Mouse (Mus musculus) kidney, adult 18-20 months (tissue): ENCODE measurements around the gene Ctf2.
"Not testable (repeated sequence)": the region's sequence is repeated elsewhere in the genome, so short reads cannot be mapped to it uniquely, and the experiment has no call there.

Experiments used
- DNase-seq: peaks from one replicate; pipeline ENCODE4 v3.0.0; 2021

Ctf2 gene

DNA sequence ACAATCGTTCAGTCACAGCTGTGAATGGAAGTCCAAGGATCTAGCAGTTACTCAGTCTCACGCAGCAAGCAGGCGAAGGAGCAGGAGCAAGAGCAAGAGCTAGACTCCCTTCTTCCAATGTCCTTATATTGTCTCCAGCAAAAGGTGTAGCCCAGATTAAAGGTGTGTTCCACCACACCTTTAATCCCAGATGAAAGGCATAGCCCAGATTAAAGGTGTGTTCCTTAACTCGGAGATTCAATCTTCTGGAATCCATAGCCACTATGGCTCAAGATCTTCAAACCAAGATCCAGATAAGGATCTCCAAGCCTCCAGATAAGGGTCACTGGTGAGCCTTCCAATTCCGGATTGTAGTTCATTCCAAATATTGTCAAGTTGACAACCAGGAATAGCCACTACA, at the start of gene Ctf2:
Gene Ctf2, minus strand, starts transcription at position 101 of the 400 bp plus-strand sequence.
- DNase-seq = not testable (repeated sequence)

GRCm38 (mm10) chr7:127778350-127778749, 46.4 kb upstream of the Ctf2 start:
- no peak for DNase-seq

DNA sequence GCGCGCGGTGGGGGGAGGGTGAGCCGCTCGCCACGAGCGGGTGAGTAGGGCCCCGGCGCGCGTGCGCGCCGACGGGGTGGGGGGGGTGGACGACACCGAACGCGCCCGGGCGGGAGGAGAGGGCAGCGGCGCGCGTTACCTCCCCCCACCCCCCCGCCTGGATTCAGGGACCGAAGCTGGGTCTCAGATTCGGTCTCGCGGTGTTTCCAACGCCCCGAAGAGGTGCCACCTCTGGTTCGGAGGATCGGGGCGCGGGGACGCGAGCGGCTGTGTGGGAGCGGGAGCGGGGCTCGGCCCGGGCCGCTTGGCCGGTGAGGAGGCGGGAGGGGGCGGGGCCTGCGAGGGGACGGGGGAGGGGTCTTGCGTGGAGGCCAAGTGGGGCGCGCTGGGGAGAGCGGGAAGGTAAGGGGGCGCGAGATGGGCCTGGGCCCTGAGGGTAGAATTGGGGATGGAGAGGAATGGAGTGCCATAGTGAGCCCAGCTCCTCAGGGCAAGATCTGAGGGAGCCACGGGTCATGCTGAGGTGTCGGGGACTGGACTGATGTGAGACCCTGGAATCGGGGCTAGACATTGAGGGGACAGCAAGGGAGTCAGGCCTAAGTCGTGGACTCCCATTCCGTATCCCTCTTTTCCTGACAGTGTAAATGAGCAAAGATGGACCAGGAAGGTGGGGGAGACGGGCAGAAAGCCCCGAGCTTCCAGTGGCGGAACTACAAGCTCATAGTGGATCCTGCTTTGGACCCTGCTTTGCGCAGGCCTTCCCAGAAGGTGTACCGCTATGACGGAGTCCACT, 45.7 kb upstream of the Ctf2 start:
- DNase-seq = peak; percentile 71

GRCm38 (mm10) chr7:127776878-127777473, 45.0 kb upstream of the Ctf2 start:
- DNase-seq = peak; percentile 98

DNA sequence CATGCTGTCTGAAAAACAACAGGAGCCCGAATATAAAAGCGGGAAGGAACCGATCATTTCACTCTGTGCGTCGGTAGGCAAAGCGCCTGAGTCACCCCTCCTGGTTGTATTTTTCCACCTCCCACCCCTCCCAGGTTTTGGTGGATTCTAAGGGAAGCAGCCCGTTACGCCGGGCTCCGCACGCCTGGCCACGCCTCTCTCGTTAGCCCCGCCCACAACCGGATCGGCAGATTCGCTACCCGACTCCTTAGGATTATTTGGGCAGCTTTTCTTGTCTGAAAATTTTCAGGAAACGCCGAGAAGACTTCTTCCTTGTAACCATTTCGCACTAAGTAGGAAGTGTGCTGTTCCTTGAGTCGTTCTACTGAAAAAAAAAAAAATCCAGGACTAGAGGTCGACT, 44.5 kb upstream of the Ctf2 start, which contains the start of gene Setd1a:
Gene Setd1a, plus strand, starts transcription at position 245 of the 400 bp plus-strand sequence.
- DNase-seq = peak; percentile 89

DNA sequence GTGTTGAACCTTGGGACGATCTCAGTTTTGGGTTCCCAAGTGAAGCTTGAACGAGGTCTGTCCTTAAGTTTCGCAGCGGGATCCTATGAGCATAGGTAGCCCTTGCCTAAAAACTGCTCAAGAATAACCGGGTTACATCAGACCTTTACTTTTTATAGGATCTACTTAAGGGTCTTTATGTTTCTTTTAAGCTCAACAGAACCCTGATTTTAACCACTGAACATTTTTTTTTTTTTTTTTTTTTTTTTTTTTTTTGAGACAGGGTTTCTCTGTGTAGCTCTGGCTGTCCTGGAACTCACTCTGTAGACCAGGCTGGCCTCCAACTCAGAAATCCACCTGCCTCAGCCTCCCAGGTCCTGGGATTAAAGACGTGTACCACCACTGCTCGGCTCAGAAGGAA, 43.9 kb upstream of the Ctf2 start:
- DNase-seq = not testable (repeated sequence)

DNA sequence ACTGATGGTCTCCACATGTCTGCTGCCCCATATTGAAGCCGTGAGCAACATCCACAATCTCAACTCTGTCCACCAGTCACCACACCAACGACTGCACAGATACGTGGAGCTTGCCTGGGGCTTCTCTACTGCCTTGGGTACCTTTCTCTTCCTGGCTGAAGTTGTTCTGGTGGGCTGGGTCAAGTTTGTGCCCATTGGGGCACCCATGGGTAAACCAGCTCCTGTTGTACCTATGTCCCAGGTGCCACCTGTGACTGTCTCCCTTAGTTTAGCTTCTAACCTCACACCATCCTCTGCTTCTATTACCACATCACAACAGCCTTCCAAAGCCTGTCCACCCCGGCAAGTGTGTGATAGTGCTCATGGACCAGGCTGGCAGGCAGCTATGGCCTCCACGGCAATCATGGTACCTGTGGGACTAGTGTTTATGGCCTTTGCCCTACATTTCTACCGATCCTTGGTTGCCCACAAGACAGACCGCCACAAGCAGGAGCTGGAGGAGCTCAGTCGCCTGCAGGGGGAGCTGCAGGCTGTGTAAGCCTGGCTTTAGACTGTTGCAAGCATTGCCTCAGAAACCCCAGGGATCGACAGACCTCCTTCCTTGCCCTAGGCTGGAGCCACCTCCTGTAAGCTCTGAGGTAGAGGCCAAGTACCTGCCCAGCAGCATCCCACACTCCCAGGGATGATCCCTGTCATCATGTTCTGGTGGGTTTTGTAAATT, 41.9 kb upstream of the Ctf2 start:
- peak; percentile 74 for DNase-seq

DNA sequence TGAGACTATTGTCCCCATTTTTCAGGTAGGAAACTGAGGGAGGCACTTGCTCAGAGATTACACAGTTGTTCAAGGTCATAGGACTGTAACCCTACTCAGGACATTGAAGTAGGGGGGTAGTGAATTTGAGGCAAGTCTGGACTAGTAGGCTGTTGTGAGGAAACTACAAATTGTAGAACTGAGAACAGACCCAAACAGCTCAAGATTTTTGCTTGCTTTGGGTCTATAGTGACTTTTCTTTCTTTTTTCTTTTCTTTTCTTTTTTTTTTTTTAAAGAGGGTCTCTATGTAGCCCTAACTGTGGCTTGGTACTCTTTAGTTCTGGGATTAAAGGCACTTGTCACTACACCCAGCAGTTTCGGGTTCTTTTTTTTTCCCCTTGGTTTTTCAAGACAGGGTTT, 40.6 kb upstream of the Ctf2 start:
- DNase-seq = no peak

DNA sequence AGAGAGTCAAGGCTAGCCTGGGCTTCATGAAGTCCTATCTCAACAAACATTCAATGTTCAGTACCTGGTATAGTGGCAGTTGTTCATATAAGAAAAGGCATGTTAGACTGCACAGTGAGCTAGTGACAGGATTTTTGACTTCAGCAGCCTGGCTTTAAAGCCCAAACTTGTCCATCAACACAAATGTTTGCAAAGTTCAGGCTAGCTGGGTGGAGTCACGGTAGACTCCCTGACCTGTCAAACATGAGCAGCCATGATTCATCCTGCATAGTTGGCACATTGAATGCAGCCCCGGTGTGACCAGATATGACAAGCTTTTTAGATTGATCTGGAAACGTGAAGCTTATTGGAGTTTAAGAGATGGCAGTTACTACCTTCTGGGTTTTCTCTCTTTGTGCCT, 40.1 kb upstream of the Ctf2 start:
- no peak for DNase-seq

GRCm38 (mm10) chr7:127771262-127771661, 39.3 kb upstream of the Ctf2 start:
- no peak for DNase-seq

DNA sequence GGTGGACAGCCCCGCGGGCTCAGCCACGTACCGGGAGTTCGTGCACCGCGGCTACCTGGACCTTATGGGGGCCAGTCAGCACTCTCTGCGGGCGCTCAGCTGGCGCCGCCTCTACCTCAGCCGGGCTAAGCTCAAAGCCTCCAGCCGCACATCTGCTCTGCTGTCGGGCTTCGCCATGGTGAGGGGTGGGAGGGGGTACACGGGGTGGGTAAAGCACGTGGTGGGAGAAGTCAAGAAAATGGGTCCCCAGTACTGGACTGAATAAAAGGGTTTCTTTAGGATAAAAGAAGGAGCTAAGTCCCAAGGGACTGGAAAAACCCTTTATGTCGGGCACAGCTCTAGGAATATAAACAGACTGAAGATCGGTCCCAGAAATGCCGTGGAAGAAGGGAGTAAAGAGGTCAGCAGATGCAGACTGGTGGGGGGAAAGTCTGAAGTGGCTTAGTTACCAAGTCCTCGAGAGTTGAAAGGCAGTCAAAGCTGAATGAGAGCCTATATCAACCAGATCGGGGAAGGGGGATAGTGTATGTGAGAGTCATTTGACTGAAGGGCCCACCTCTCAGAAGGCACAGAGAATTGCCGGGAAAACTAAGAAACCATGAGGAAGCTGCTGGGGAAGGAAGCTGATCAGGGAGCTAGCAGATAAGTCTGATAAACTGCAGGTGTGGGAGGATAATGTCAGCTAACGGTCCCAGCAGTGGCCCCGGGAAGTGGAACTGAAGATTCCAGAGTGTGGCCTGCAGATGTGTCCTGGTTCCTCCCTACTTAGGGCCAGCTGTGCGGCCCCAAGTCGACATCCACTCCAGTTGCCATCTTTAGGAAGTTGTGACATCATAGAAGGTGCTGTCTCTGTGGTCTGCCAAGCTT, 38.3 kb upstream of the Ctf2 start:
- no peak for DNase-seq

DNA sequence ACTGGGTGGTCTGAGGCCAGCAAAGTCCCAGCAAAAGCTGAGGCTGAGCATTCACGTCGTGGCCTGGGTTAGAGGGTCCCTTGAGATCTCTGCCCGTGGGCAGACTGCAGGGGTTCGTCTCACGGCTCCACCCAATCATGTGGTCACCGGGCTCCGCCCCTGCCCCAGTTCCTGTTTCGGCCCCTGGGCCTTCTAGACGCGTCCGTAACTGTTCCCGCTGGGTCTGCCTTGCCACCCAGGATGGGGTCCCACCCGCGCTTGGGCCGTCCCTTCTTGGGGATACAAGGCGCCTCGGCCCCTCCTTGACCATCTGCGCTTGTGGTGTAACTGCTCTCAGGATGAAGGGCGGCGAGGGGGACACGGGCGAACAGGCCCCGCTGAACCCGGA, 37.7 kb upstream of the Ctf2 start, which contains the start of gene Orai3:
Gene Orai3, plus strand, starts transcription at position 165 of the 388 bp plus-strand sequence.
- DNase-seq = peak; percentile 93

GRCm38 (mm10) chr7:127768997-127769593, 37.1 kb upstream of the Ctf2 start:
- peak; percentile 96 for DNase-seq

DNA sequence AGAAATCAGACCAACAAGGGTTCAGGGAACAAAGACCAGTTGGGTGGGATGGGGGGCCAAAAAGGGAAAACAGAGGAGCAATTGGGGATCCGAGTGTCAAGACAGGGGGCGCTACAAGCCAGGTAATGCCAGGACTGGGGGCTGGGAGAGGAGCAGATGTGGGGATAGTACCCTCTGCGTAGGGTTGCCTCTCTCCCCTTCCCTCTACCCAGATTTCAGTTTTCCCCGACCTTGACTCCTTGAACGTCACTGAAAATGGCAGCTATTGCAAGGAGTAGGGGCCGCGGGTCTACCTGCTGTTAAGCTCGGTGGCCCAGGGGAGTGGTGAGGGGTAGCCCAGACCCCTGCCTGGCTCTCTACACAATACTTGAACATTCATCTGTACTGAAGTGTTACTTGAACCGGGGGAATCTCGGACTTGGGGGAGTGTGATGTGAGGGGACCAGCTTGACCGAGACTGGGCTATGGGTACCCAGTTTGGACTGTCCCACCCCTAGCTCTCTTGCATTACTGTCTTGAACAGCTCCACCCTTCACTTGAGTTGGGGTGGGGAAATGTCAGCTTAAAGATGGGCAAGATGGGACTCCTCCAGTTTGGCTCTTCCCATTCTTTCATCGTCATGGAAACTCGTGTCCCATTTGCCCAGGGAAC, 36.5 kb upstream of the Ctf2 start:
- DNase-seq = no peak

DNA sequence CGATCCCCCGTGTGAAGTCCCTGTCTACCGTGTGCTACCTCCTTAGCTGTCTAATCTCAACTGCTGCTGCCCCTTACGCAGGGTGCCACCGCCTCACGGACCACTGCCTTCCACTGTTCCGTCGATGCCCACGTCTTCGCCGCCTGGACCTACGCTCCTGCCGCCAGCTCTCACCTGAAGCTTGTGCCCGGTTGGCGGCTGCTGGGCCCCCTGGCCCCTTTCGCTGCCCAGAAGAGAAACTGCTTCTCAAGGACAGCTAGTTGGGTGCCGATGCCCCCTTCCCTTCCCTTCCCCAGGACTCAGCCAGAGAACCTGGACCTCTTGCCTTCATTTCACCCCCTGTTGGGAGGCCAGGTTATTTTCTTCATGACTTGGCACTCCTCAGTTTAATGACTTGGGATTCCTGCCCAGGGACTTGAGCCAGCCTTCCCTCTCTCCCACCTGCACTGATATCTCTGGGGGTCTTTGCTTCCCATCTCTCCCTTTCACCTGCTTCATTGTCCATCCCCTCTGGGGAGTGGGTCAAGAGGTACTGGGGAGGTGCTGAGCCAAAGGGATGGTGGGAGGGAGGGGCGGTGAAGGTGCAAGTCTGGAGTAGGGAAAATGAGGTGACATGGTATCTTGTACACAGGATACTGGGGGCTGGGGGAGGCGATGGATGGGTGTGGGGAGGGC, 35.8 kb upstream of the Ctf2 start:
- DNase-seq = no peak

DNA sequence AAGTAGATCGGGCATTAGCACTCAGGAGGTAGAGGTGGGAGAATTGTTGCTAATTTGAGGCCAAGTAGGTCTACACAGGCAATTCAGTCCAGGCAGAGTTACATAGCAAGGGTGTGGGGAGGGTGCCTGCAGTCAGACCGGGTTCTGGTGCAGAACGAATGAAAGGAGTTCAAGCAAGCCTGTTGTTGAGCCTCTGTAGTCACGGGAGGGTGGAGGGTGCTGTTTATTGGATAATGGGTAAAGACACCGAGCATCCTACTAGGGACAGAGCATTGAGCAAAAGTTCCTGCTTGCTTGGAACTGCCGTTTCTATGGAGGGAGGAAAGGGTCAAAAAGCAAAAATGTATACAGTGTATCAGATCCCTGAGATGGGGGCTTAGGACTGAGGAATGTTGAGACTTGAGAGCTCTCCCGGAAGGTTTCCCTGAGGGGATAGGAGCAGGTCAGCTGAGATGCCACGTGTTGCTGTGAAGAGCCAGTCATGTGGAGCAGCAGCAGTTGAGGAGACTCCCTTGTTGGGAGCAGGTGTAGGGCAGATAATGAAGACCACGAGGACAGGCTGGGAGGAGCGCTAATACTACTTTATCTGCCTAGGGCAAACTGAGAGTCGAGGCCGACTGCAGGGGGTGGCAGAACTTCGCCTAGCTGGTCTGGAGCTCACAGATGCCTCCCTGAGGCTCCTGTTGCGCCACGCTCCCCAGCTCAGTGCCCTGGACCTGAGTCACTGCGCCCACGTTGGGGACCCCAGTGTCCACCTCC, 35.1 kb upstream of the Ctf2 start:
- no peak for DNase-seq

DNA sequence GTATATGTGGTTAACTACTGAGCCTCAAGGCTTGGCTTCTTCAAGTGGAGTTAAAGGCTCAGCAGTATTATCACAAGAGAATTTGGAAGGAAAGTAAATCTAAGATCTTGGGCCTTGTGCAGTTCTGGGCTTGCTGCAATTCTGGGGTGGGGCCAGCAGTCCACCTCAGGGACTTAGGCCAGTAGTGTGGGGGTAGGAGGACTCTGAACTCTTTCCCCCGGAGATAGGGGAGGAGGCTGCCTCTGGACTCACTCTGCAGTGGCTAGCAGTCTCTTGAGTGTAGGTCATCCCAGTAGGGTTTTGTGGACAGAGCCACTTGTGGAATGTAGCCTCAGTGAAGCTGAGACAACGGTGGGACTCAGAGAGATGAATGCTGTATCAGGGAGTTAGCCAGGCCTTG, 33.8 kb upstream of the Ctf2 start:
- DNase-seq = peak; percentile 22

DNA sequence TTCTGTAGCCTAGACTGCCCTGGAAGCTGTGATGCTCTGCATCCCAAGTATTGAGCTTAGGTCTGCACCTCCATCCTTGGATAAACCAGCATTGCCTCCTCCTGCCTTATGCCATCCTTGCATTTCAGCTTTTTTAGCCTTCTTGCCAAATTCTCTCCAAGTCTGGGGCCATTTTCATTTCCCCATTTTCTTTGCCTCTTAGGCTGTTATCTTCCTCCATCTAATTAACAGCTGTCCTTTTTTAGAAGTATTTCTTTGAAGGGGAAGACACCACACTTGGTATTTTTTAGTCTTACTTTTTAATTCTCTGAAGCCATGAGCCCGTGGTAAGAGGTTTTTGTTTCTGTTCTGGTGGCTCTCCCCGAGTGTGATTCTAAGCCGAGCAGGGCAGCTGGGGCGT, 31.7 kb upstream of the Ctf2 start:
- no peak for DNase-seq

- DNase-seq = peak; percentile 74
Observed at GRCm38 (mm10) chr7:127761026-127761425, 29.1 kb upstream of the Ctf2 start.

GRCm38 (mm10) chr7:127760478-127760877, 28.5 kb upstream of the Ctf2 start:
- DNase-seq = no peak
